Mouse (Mus musculus) A20 (cell line): ENCODE measurements around the gene Dscam.

ENCODE experiments used
- DNase-seq: peaks from one replicate; pipeline ENCODE4 v3.0.0-alpha.2; 2011; ENCODE audit warnings: low read depth, low spot score

The Dscam gene

GRCm38 (mm10) chr16:96779021-96779420 is 391.5 kb downstream of the Dscam start:
- no peak for DNase-seq

GRCm38 (mm10) chr16:96774245-96774644 is 396.3 kb downstream of the Dscam start:
- no peak for DNase-seq

DNA sequence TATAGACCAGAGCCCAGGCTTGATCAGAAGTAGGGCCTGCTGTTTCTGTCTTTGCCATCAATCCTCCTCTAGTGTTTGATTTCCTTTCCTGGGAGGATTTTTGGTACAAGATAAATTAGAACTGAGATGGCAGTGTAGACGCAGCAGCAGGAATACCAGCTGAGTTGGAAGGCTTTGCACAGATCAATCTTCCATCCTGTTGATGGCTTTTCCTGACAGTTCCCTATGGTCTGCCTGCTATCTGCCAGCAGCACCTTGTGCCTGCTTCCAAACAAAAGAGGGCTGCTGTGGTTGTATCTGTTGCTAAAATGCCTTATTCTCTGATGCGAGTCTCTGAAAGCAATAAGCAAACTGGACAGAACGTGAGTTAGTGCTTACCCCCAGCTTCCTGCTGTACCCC is 402.6 kb downstream of the Dscam start:
- no peak for DNase-seq

DNA sequence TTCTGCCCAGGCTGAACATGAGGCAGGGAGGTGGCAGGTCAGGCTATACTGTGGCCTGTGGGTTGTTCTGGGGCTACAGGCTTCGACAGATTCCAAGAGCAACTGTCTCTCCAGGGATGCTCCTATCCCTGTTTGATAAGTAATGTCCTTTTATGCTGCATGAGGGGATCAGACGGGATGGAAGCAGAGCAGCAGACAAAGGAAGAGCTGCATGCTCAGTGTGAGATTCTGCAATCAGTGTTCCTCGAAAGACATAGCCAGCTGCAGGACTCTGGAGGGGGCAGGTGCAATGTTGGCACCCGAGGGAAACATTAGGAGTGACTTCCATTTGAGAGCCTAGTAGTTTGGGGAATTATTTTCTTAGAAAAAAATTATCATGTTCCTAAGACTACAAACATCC is 403.0 kb downstream of the Dscam start:
- DNase-seq: no peak

DNA sequence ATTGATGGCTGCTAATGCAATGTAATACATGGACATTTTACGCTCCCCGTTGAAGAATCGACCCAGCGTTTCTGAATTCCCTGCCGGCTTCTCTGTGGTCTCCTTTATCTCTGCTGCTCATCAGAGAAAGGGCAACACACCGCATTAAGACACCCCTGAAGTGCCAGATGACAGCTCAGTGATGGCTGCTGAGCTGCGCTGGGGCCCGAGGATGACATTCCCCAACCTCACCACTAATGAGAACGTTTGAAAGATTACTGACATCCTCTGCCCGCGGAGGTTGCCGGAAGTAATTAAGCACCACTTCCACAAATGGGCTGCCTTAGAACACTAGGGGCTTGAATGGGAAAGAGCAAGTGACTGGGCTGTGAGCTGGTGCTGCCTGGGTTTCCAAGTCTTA is 409.3 kb downstream of the Dscam start:
- DNase-seq: no peak

GRCm38 (mm10) chr16:96759081-96759603 is 411.4 kb downstream of the Dscam start:
- no peak for DNase-seq

DNA sequence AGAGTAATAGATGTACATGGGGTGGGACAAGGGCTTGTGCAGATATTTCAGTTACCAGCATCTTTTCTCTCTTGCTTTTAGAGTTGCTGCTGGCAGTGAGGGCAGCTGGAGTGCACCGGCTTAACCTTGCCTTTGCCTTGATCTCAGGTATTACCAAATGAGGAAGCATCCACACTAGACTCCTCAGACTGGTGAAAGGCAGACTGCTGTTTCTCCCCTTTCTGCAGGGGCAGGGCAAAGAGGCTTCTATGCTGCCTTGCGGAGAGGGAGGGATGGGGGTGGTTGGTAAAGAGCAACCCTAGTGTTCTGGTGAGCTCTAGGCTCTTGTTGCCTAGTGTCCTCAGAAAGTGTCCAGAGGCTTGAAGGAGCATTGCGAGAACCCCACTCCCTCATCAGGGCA is 412.2 kb downstream of the Dscam start:
- DNase-seq: no peak

DNA sequence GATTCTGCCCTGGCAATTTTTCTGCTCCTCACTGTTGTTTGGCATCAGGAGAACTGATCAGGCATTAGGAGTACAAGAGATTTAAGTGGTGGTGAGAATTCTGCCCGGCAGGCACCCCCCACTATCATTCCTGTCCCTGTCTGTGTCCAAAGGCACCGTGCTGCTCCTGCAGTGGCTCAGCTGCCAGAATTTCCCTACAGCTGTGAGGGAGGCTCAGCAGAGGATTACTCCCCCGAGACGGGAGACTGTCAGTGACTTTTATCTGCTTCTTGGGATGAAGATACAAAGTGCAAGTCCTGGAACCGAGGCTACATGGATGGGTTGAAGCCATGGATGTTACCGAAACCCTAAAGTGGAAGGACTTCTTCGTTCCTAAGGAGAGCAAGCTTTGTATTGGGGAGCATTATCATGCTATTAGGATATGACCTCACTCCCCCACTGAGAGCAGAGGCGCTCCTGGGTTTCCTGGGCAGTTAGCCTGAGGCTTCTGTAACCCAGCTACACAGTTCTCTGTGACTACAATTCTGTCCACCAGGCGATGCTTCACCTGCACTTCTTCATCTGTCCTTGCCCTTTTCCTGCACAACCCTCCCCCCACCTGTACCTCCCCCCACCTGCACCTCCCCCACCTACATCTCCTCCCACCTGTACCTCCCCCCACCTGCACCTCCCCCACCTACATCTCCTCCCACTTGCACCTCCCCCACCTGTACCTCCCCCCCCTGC is 412.8 kb downstream of the Dscam start:
- DNase-seq: no peak

- DNase-seq: no peak
These were observed 413.6 kb downstream of the Dscam start for GRCm38 (mm10) chr16:96756994-96757393.

- no peak for DNase-seq
These were observed 415.5 kb downstream of the Dscam start for GRCm38 (mm10) chr16:96754971-96755504.

- DNase-seq: no peak
These were observed 416.2 kb downstream of the Dscam start for GRCm38 (mm10) chr16:96754381-96754780.

GRCm38 (mm10) chr16:96753781-96754173 is 416.8 kb downstream of the Dscam start:
- no peak for DNase-seq

GRCm38 (mm10) chr16:96753164-96753780 is 417.3 kb downstream of the Dscam start:
- DNase-seq: no peak

GRCm38 (mm10) chr16:96742475-96743255 is 427.9 kb downstream of the Dscam start:
- no peak for DNase-seq

- DNase-seq: no peak
These were observed 429.2 kb downstream of the Dscam start for GRCm38 (mm10) chr16:96741336-96741735.

- DNase-seq: no peak
These were observed 430.2 kb downstream of the Dscam start for GRCm38 (mm10) chr16:96740073-96741055.

- no peak for DNase-seq
These were observed 434.1 kb downstream of the Dscam start for GRCm38 (mm10) chr16:96736501-96736900.

DNA sequence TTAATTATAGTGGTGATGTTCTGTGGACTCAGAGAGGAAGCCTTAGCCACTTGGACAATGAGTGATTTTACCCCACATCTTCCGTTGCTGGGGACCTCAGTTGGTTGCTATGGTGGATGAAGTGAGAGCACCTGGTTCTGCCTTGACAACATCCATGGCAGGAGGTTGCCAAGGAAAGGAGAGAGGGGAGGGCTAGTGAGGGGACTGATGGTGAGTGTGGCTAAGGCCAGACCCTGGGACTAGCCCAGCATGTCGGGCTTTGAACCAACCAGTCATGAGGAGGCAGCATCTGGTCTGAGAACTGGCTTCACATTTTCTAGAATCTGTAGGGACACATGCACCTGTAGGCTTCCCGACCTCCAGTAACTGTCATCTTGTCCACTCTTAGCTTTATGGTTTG is 439.7 kb downstream of the Dscam start:
- DNase-seq: no peak

GRCm38 (mm10) chr16:96727836-96728774 is 442.4 kb downstream of the Dscam start:
- DNase-seq: no peak
